Mouse (Mus musculus) ES-Bruce4 (cell line): ENCODE measurements around the gene Nek8.

Experiments used
- CTCF ChIP-seq: IDR thresholded peaks from one replicate; pipeline ENCODE4 v1.8.1; 2011; ENCODE audit warnings: low read depth, low read length
- EP300 ChIP-seq: IDR thresholded peaks from 2 replicates; pipeline ENCODE4 v1.6.1; 2011; ENCODE audit warnings: low read depth, low read length; ENCODE audit not compliant: insufficient read depth
- POLR2A ChIP-seq: IDR thresholded peaks from one replicate; pipeline ENCODE4 v1.8.1; 2011; ENCODE audit warnings: low read length; ENCODE audit not compliant: insufficient read depth

DNA sequence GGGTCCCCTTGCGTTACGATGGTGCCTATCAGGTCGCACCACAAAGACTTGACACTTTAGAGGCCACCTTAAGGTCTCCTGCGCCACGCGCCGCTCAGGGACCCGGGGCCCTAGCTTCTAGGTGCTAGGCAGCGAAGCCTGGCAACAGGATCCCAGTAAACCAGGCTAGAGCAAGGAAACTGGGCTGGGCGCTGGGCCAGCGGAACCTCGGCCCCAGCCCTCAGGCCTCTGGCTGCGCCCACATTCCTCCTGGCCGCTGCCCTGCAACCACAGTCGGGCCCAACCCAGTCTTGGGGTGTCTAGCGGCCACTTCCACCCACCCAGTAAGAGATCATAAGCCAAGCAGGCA lies 10.7 kb downstream of the Nek8 start:
- TF ChIP-seq CTCF: no peak
- no peak for TF ChIP-seq POLR2A
- TF ChIP-seq EP300: no peak
